Mouse (Mus musculus): ENCODE measurements around the gene Rae1. TPM values are rescaled to one million over a fixed set of nuclear protein-coding genes. Genes with fewer than 3 reads are reported as not detected.

The Rae1 gene
- total RNA-seq, 2 experiments from 2014 or later = 55.9 to 60.3 TPM

DNA sequence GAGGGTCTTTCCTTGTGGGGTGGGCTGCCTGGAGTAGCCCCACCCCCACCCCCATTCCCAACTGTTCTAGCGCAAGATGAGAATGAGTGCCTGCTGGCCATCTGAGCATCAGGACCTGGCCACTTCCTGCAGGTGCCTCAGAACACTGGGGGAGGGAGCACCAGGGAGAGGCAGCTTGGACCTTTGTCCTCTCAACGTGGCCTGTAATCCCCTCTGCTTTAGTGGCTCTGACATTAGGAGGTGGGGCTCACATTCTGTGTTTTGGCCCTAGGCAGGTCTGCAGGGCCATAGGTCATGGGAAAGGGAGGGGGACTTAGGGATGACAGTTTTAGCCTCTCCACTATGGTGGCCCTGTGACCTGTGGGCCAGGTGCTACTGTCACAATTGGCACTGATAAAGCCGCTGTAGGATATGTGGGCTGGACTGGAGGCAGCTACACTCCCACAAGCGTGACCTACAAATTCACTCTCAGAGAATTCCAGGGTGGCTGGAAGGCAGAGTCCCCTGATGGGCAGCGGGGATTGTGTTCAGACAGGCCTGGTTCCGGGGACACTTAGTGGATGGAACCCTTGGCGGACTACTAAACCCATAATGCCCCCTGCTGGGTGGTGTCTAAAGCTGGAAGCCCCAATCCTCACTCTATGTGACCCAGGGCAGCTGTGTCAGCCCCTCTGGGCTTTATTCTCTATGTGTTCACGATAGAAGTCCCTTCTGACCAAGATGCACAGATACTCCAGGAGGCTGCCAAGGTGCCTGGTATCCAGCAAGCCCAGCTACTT, 50.9 kb downstream of the Rae1 start:
- no peak for DNase-seq

DNA sequence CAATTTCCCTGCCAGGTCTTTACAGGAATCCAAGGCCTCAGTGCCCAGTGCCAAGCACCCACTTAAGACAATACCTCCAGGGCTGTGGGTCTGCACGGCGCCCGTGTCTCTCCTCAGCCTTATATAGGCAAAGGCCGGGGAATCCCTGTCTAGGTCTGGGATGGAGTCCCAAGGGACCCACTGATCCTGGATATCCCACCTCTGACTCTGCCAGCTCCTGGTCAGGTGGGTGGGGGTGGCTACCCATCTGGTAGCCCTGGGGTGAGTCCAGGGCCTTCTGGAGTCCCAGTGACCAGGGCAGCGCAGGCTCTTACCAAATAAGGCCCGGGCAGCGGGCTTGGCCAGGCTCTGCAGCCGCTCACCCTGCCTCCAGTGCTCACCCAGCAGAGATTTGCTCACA, 53.0 kb downstream of the Rae1 start:
- peak; percentile 40 for DNase-seq

DNA sequence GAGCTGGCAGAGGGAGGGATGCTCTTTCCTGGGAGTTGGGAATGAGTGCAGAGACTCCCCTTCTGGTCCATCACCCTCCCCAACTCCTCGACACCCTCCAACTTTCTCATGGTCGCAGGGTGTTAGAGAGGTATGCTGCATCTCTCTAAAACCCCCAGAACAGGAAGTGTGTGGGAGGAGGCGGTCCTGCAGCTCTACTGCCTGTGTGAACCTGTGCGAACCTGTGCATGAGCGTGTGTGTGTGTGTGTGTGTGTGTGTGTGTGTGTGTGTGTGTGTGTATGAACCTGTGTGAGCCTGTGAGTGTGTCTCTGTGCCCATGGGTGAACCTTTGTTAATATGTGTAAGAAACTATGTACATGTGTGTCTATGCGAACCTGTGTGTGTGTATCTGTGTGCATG, 53.9 kb downstream of the Rae1 start:
- DNase-seq = peak; percentile 3

DNA sequence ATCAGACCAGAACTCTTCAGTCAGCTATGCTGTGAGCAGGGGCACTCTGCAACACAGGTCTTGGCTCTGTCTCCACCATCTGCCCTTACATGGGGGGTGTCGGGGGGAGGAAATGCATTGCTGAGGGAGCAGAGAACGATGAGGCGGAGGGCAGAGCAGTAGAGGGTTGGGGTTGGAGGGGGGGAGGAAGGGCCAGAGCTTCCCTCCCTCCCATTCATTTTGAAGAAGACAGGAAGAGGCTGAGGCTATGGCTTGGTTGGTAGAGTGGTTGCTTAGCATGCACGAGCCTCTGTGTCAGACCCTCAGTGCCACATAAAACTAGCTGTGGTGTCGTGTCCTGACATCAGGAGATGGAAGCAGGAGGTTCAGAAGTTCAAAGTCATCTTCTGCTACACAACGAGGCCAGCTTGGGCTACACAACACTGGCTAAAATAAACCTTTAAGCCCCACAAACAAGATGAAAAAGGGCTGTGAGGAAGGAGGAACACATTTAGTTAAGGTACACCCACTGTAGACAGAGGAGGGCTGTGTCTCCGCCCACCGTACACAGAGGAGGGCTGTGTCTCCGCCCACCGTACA, 56.5 kb downstream of the Rae1 start:
- peak; percentile 3 for DNase-seq

DNA sequence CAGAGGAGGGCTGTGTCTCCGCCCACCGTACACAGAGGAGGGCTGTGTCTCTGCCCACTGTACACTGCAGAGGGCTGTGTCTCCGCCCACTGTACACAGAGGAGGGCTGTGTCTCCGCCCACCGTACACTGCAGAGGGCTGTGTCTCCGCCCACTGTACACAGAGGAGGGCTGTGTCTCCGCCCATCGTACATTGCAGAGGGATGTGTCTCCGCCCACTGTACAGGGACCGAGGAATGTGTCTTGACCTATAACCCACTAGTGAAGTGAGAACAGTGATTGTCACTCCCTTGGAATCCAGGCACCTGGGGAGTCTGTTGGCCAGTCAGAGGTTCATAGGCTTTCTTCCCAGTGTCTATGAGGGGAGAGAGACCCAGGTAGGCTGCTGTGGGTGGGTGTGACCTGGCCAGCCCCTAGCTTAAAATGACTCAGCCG, 57.0 kb downstream of the Rae1 start:
- DNase-seq = peak; percentile 4

DNA sequence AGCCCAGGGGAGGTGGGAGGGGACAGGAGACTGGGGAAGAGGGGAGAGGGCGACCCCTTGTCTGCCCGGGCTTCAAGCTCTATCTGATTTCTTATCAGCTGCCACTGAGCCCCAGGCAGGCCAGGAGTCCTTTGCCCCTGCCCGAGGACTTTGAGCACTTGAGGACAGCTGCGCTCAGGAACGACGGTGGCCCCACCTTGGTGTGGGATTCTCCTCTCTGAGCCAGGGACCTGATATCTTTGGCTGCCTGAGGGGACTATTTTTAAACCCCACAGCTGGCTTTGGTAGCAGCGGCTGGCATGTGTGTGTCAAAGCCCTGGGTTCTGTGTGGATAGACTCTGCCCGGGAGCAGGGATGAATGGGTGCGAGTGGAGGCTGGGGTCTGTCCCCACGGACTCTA, 57.7 kb downstream of the Rae1 start:
- peak; percentile 64 for DNase-seq

DNA sequence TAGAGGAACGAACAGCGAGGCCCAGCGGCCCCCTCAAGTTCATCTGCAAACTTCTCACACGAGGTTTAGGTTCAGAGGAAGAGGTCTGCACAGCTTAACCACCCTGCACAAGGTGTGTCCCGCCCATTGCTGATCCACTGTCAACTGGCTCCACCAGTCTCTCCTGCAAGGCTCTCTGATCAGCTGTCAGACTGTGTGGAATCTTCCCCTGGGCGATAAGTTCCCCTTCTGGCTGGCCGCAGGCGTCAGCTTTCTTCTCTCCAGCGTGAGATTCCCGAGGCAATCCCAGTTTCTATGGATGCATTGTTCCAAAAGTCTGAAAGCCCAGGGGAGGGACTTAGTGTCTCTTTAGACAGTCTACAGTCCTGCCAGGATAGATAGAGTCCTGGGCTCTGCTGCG, 58.3 kb downstream of the Rae1 start:
- no peak for DNase-seq

DNA sequence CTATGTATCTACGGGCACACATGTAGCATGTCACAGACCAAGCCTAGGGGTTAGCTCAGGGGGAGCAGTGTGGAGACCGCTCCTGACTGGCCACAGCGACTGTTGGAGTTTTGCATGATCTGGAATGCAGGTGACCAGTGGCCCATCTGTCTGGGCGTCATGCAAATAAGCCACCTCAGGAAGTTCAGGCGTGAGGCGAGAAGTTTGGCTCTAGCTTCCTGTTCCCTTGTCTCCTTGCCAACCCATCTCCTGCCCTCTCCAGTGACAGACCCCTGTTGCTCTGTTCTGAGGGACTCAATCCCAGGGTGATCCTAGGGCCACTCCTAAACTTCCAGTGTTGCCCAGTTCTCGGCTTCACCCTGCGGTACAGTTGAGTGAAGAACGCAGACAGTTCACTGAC, 60.5 kb downstream of the Rae1 start:
- DNase-seq = no peak

DNA sequence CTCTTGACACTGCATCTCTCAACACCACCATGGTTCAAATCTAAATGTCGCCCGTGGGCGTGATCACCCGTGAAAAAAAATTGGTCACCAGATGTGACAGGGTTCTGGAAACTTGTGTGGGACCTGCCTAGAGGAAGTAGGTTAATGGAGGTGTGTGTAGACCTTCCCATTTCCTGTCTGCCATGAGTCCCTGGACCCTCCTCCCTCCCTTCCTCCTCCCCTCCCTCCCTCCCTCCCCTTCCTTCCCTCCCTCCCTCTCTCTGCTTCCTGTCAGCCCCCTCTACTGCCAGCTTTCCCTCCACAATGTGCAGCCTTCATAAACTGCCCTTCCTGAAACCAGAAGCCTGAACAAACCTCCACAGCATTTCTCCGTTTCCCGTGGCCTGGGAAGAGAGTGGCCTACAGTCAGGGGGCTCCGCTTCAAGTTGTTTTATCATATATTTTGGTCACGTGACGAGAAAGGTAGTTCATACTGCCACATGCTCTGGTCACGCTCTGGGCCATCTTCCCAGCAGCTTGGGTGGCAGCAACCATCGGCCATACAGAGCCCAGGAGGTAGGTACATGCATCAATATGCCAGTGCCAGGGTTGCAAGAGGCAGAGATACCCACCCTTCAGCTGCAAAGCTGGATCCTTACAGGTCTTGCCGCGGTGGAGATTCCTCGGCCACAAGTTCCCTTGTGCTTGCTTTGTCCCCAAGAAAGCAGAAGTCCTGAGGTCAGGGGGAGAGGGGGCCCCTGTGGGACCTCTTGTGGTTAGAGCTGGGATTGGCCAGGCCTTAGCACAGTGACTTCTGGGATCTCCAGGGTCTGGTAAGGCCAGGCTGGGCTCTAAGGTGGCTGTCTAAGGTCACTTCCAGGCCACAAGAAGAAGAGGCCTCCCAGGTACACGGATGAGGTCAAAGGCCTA, 61.8 kb downstream of the Rae1 start:
- no peak for DNase-seq

DNA sequence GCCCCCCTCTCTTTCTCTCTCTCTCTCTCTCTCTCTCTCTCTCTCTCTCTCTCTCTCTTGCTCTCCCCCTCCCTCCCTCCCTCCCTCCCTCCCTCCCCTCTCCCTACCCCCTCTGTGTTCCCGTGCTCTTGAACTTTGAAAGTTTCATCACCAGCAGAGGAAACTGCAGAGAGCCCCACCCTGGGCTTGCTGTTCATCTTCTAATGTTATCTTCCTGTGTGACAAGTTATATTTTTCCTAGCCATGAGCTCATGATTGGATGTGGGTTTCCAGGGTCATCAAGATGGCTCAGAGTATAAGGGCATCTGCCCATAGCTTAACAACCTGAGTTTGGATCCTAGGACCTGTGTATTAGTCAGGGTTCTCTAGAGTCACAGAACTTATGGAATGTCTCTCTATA, 63.3 kb downstream of the Rae1 start:
- DNase-seq = no peak

DNA sequence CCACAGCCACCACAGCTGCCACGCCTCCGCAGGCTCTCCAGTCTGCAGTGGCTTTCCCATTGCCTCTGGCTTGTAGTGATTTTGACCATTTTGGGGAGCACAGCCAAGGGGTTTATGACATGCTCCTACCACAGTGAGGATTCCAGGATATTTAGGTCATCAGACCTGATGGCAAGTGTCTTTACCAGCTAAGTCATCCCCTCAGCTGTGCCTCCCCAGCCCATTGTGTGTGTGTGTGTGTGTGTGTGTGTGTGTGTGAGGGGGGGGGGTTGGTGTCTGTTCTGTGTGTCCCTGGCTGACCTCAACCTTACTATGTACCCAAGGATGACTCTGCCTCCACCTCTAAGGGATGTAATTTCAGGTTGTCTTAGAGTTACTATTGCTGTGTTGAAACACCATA, 64.9 kb downstream of the Rae1 start:
- DNase-seq = no peak

Other genes with a start within 250 kb of the Rae1 start
- gene Bmp7, start 59.8 kb upstream of the Rae1 start, total RNA-seq (2021) = 10 to 100 TPM; 16.1 to 20.1 TPM
- gene Spo11, start 22.4 kb upstream of the Rae1 start, total RNA-seq (2021) = not detected
- 100 to 1,000 TPM; 112 to 126 TPM for gene Rbm38, start 20.4 kb downstream of the Rae1 start, total RNA-seq (2021)
- gene Ctcfl, start 119.4 kb downstream of the Rae1 start, total RNA-seq (2021) = under 1 TPM; 0.14 TPM
- 1 to 10 TPM; 4.6 to 5.4 TPM for gene Pck1, start 152.9 kb downstream of the Rae1 start, total RNA-seq (2021)
- under 1 TPM in 1 of 2 experiments, not detected in 1; 0.14 TPM for gene Zbp1, start 218.8 kb downstream of the Rae1 start, total RNA-seq (2021)